ENCODE assay signal across 9 mouse cellular contexts in genomic region chr9:60819340-60819739, GRCm38 (mm10). TPM values are rescaled to one million over a fixed set of nuclear protein-coding genes. Genes with fewer than 3 reads are reported as not detected.
DNase-seq lines count a peak whose midpoint lies in the region; ATAC-seq lines count a peak whose summit lies in the region.
"Had no signal": no experiment of that assay in that cellular context is flagged by ENCODE, and none has a peak within 500 bp of the region (broad histone marks: within the 10 kb centered on the region; RNA-seq: fewer than 3 reads in every experiment).

No protein-coding gene starts in this region.

- no peak overlapping the region for H3K27ac ChIP-seq in kidney, embryonic 14.5 days (ENCODE audit: low read depth, low read length)
- H3K27ac ChIP-seq: embryonic facial prominence, embryonic 13.5 days had no signal

- H3K9ac ChIP-seq in kidney, embryonic 14.5 days (ENCODE audit: low read depth, low read length), result no peak overlapping the region
- H3K9ac ChIP-seq: embryonic facial prominence, embryonic 13.5 days had no signal

- H3K4me3 ChIP-seq in kidney, embryonic 14.5 days (ENCODE audit: low read length), result no peak overlapping the region
- H3K4me3 ChIP-seq: embryonic facial prominence, embryonic 13.5 days had no signal

- H3K27me3 ChIP-seq in kidney, embryonic 14.5 days (ENCODE audit: control insufficient read depth, insufficient read depth, low read length), result no peaks in the 10 kb centered on the region
- H3K27me3 ChIP-seq: embryonic facial prominence, embryonic 13.5 days had no signal

- ATAC-seq in kidney, embryonic 14.5 days (ENCODE audit: low FRiP score, low TSS enrichment), result no peak
- ATAC-seq in megakaryocyte progenitor cell, adult 5-6 weeks (replicated peaks; ENCODE audit: poor library complexity), result no peak

- 0 out of 2 replicates have a peak, but pooled peaks cover under 1% of the 10 kb centered on the region for H3K4me1 ChIP-seq in kidney, embryonic 14.5 days (ENCODE audit: control insufficient read depth, insufficient read depth, low read length)

- 16% methylated on average over 1 of the region's 1 CpGs for WGBS in kidney, embryonic 14.5 days

- H3K9me3 ChIP-seq in kidney, embryonic 14.5 days (ENCODE audit: control insufficient read depth, low read length), result no peaks in the 10 kb centered on the region
- H3K9me3 ChIP-seq: embryonic facial prominence, embryonic 13.5 days had no signal

- no peaks in the 10 kb centered on the region for H3K36me3 ChIP-seq in kidney, embryonic 14.5 days (ENCODE audit: control insufficient read depth, insufficient read depth, low read length)
- H3K36me3 ChIP-seq: embryonic facial prominence, embryonic 13.5 days had no signal

- peak; percentile 54 for DNase-seq in adrenal gland, postnatal 14 days
- no peak for DNase-seq in adrenal gland, postnatal 4 days (ENCODE audit: low spot score in 2 of 2)
- DNase-seq in kidney, postnatal 25 days, result peak; percentile 49 to 74
- peak; percentile 61 for DNase-seq in thymus, postnatal 4 days
- no peak for DNase-seq in thymus, postnatal 36 days
- DNase-seq in spleen, postnatal 4 days (ENCODE audit: low spot score in 2 of 2), result no peak

- no peak overlapping the region for H3K4me2 ChIP-seq in kidney, embryonic 14.5 days (replicated peaks; ENCODE audit: low read depth, low read length)
- H3K4me2 ChIP-seq: embryonic facial prominence, embryonic 13.5 days had no signal

RNA-seq across cellular contexts. Expression of gene Uaca, which starts 25.0 kb away (rescaled TPM):
- total RNA-seq in adrenal gland, postnatal 14 days (2021), result 42.3 and 51.9 TPM in 2 replicates
- total RNA-seq in adrenal gland, postnatal 4 days (2021), result 10 to 100 TPM; 56.7 to 68.1 TPM
- polyA plus RNA-seq in kidney, embryonic 14.5 days (2014; fragmentation: Nextera tagmentation; extraction: Ambion mirVana), result 13.7 and 15.2 TPM in 2 replicates
- 0.61 and 1.1 TPM in 2 replicates for total RNA-seq in megakaryocyte progenitor cell, adult 5-6 weeks (2015)
- 2.9 and 3.3 TPM in 2 replicates for total RNA-seq in megakaryocyte progenitor cell, adult 5-6 weeks (2017)

Comparison
In these comparisons a context has a peak if more than half of its experiments do, and no peak if none do; other contexts are left out.
1. DNase-seq: peak in adrenal gland, postnatal 14 days (single experiment), kidney, postnatal 25 days (2 of 2) and thymus, postnatal 4 days (single experiment); none in adrenal gland, postnatal 4 days (0 of 2), thymus, postnatal 36 days (0 of 2) and spleen, postnatal 4 days (0 of 2).